In genomic region chr13:99353490-99353851, GRCm38 (mm10) we compare ENCODE assay signal across 8 mouse cellular contexts. TPM values are rescaled to one million over a fixed set of nuclear protein-coding genes. Genes with fewer than 3 reads are reported as not detected.
DNase-seq lines count a peak whose midpoint lies in the region; ATAC-seq and TF ChIP-seq lines count a peak whose summit lies in the region.

No protein-coding gene starts in this region.

- WGBS in heart, embryonic 14.5 days = 6% methylated on average over 7 of the region's 7 CpGs
- WGBS in hindbrain, embryonic 11.5 days = 23% methylated on average over 7 of the region's 7 CpGs

- TF ChIP-seq CTCF in G1E (IDR thresholded peaks at IDR 0.05; ENCODE audit: low read depth, low read length) = no peak

- H3K4me3 ChIP-seq in heart, embryonic 14.5 days (ENCODE audit: control insufficient read depth in 1 of 2, insufficient read depth in 1 of 2, low read depth in 1 of 2, low read length in 2 of 2) = peak overlapping the region; percentile 43 to 48
- peak overlapping the region; percentile 64 for H3K4me3 ChIP-seq in G1E (ENCODE audit: low read depth, low read length)
- peak overlapping the region; percentile 35 for H3K4me3 ChIP-seq in hindbrain, embryonic 11.5 days (ENCODE audit: low read depth, low read length)

- intact Hi-C loops in left cerebral cortex, postnatal 10 days (cut with DNase I) = loop anchor here (5.0 to 10.0 kb wide), 2 partner anchors 141 to 489 kb away; no protein-coding TSS in a partner anchor

- H3K4me2 ChIP-seq in heart, embryonic 14.5 days (ENCODE audit: low read length) = peak overlapping the region; percentile 84
- peak overlapping the region; percentile 56 for H3K4me2 ChIP-seq in hindbrain, embryonic 11.5 days (replicated peaks; ENCODE audit: low read depth, low read length)

- no peaks in the 10 kb centered on the region for H3K9me3 ChIP-seq in heart, embryonic 14.5 days (ENCODE audit: control insufficient read depth, low read length)
- H3K9me3 ChIP-seq in G1E (replicated peaks) = no peaks in the 10 kb centered on the region
- H3K9me3 ChIP-seq in hindbrain, embryonic 11.5 days (ENCODE audit: control insufficient read depth, low read length) = no peaks in the 10 kb centered on the region

- peak overlapping the region; percentile 69 to 87 for H3K27ac ChIP-seq in heart, embryonic 14.5 days (replicated peaks in 1 of 2; ENCODE audit: control insufficient read depth in 1 of 2, insufficient read depth in 1 of 2, low read depth in 2 of 2, low read length in 2 of 2)
- peak overlapping the region; percentile 40; the same call in 1 of the 2 replicates for H3K27ac ChIP-seq in hindbrain, embryonic 11.5 days (ENCODE audit: low read depth, low read length)

- peaks cover 46% of the 10 kb centered on the region for H3K36me3 ChIP-seq in heart, embryonic 14.5 days (ENCODE audit: control insufficient read depth, insufficient read depth, low read length)
- peaks cover 77% of the 10 kb centered on the region for H3K36me3 ChIP-seq in G1E (replicated peaks)
- H3K36me3 ChIP-seq in hindbrain, embryonic 11.5 days (ENCODE audit: control insufficient read depth, insufficient read depth, low read length) = no peaks in the 10 kb centered on the region

- H3K9ac ChIP-seq in heart, embryonic 14.5 days (ENCODE audit: low read length) = peak overlapping the region; percentile 80
- H3K9ac ChIP-seq in hindbrain, embryonic 11.5 days (ENCODE audit: low read depth, low read length) = peak overlapping the region; percentile 57

- no peaks in the 10 kb centered on the region for H3K27me3 ChIP-seq in heart, embryonic 14.5 days (ENCODE audit: control insufficient read depth, insufficient read depth, low read length)
- no peaks in the 10 kb centered on the region for H3K27me3 ChIP-seq in G1E (ENCODE audit: insufficient read depth, low read length)
- no peaks in the 10 kb centered on the region for H3K27me3 ChIP-seq in hindbrain, embryonic 11.5 days (ENCODE audit: control insufficient read depth, insufficient read depth, low read length)

- DNase-seq in heart, postnatal 4 days = no peak
- peak; percentile 8 for DNase-seq in G1E (ENCODE audit: low spot score)
- no peak for DNase-seq in hindbrain, embryonic 11.5 days (ENCODE audit: low spot score)
- DNase-seq in frontal cortex, postnatal 25 days (ENCODE audit: low spot score in 2 of 2) = no peak
- no peak for DNase-seq in left cerebral cortex, postnatal 10 days (ENCODE audit: extremely low spot score in 1 of 2, low spot score in 2 of 2)
- DNase-seq in right cerebral cortex, postnatal 14 days = no peak

- peaks cover 0 to 4% of the 10 kb centered on the region in 2 experiments; a peak in 1 of 4 replicates for H3K4me1 ChIP-seq in heart, embryonic 14.5 days (ENCODE audit: control insufficient read depth in 2 of 2, insufficient read depth in 2 of 2, low read length in 2 of 2)
- H3K4me1 ChIP-seq in G1E (ENCODE audit: insufficient read depth, low read depth, low read length) = peaks cover 30% of the 10 kb centered on the region
- no peaks in the 10 kb centered on the region for H3K4me1 ChIP-seq in hindbrain, embryonic 11.5 days (replicated peaks; ENCODE audit: control insufficient read depth, insufficient read depth, low read length)

- ATAC-seq in heart, embryonic 14.5 days (ENCODE audit: insufficient number of reproducible peaks, insufficient read depth, low FRiP score, low read depth) = no peak
- no peak for ATAC-seq in G1E (ENCODE audit: extremely low read depth, insufficient number of reproducible peaks, low FRiP score, poor library complexity, severe bottlenecking)
- ATAC-seq in hindbrain, embryonic 11.5 days (ENCODE audit: low FRiP score) = peak; percentile 22; the same call in 1 of the 2 replicates
- peak; percentile 43 for ATAC-seq in megakaryocyte-erythroid progenitor cell, adult 5-6 weeks (replicated peaks; ENCODE audit: low FRiP score, low TSS enrichment, poor library complexity, severe bottlenecking)

RNA-seq across cellular contexts. Expression of gene Mrps27, which starts 8.9 kb away (rescaled TPM):
- polyA plus RNA-seq in heart, embryonic 14.5 days (2014; fragmentation: Nextera tagmentation; extraction: Ambion mirVana) = 75.2 and 80.6 TPM in 2 replicates
- total RNA-seq in heart, postnatal 4 days (2021) = 10 to 100 TPM; 50.9 to 52.2 TPM
- total RNA-seq in G1E (2014; fragmentation: Nextera tagmentation) = 17.2 and 18.4 TPM in 2 replicates
- 20.9 and 26.1 TPM in 2 replicates for total RNA-seq in G1E (2017)
- polyA plus RNA-seq in G1E (2012) = 11.4 and 14.5 TPM in 2 replicates
- 55.6 and 59.2 TPM in 2 replicates for polyA plus RNA-seq in hindbrain, embryonic 11.5 days (2014; fragmentation: Nextera tagmentation; extraction: Ambion mirVana)
- 33.3 and 42.7 TPM in 2 replicates for total RNA-seq in megakaryocyte-erythroid progenitor cell, adult 5-6 weeks (2014; fragmentation: Nextera tagmentation)
- 24.8 and 30.4 TPM in 2 replicates for total RNA-seq in megakaryocyte-erythroid progenitor cell, adult 5-6 weeks (2017)
- total RNA-seq in left cerebral cortex, postnatal 10 days (2021) = 10 to 100 TPM; 27.5 to 29.6 TPM

RNA-seq across cellular contexts. Expression of gene Ptcd2, which starts 9.0 kb away (rescaled TPM):
- 72.8 and 73.0 TPM in 2 replicates for polyA plus RNA-seq in heart, embryonic 14.5 days (2014; fragmentation: Nextera tagmentation; extraction: Ambion mirVana)
- total RNA-seq in heart, postnatal 4 days (2021) = 10 to 100 TPM; 37.9 to 40.6 TPM
- total RNA-seq in G1E (2014; fragmentation: Nextera tagmentation) (34.7 and 36.1 TPM in 2 replicates), G1E (2017) (56.1 and 58.8 TPM in 2 replicates)
- 28.5 and 32.4 TPM in 2 replicates for polyA plus RNA-seq in G1E (2012)
- polyA plus RNA-seq in hindbrain, embryonic 11.5 days (2014; fragmentation: Nextera tagmentation; extraction: Ambion mirVana) = 51.9 and 56.8 TPM in 2 replicates
- total RNA-seq in megakaryocyte-erythroid progenitor cell, adult 5-6 weeks (2014; fragmentation: Nextera tagmentation) = 52.6 and 57.6 TPM in 2 replicates
- total RNA-seq in megakaryocyte-erythroid progenitor cell, adult 5-6 weeks (2017) = 60.9 and 74.7 TPM in 2 replicates
- total RNA-seq in left cerebral cortex, postnatal 10 days (2021) = 10 to 100 TPM; 34.8 to 35.8 TPM

Comparison
In these comparisons a context has a peak if more than half of its experiments do, and no peak if none do; other contexts are left out.
1. ATAC-seq: peak in hindbrain, embryonic 11.5 days (single experiment) and megakaryocyte-erythroid progenitor cell, adult 5-6 weeks (single experiment); none in heart, embryonic 14.5 days (single experiment) and G1E (single experiment).
2. Peak in every context shown above with its lines, with median percentiles within 50 percentile points of each other: H3K4me3 ChIP-seq.